33 mouse cellular contexts compared by ENCODE assay signal in the genomic region with DNA sequence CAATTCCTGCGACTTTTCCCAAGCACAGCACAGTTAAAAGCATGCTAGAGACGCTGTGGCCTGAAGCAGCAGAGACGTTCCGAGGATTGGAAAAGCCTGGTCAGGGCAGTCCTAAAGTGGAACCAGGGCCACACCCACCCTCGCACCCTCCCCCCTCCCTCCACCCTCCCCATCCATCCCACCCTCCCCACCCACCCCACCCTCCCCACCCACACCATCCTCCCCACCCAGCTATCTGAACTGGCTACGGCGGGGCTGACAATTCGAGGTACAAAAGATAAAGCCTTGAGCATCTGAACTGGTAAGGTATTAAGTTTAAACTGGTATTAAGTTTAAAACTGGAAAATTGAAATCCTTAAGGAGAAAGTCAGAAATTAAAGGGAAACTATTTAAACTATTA. TPM values are rescaled to one million over a fixed set of nuclear protein-coding genes. Genes with fewer than 3 reads are reported as not detected.
DNase-seq lines count a peak whose midpoint lies in the region; ATAC-seq and TF ChIP-seq lines count a peak whose summit lies in the region.
"Had no signal": no experiment of that assay in that cellular context is flagged by ENCODE, and none has a peak within 500 bp of the region (broad histone marks: within the 10 kb centered on the region; RNA-seq: fewer than 3 reads in every experiment).

No protein-coding gene starts in this region.

- intact Hi-C loops in heart, postnatal 25 days (cut with DNase I), result no loop called here
- intact Hi-C loops in gastrocnemius, adult 2 months (cut with DNase I), result no loop called here

- H3K4me2 ChIP-seq in heart, embryonic 12.5 days, result no peak overlapping the region
- peak overlapping the region; percentile 61 for H3K4me2 ChIP-seq in liver, embryonic 12.5 days
- no peak overlapping the region for H3K4me2 ChIP-seq in midbrain, embryonic 11.5 days
- H3K4me2 ChIP-seq: forebrain, embryonic 12.5 days; hindbrain, embryonic 14.5 days; lung, embryonic 15.5 days; neural tube, embryonic 13.5 days had no signal

- H3K27me3 ChIP-seq in heart, embryonic 12.5 days (replicated peaks), result no peaks in the 10 kb centered on the region; the same call in 1 of the 2 replicates
- 0 out of 2 replicates have a peak, but pooled peaks cover 2% of the 10 kb centered on the region for H3K27me3 ChIP-seq in G1E (ENCODE audit: insufficient read depth, low read length)
- peaks cover 32% of the 10 kb centered on the region for H3K27me3 ChIP-seq in liver, embryonic 12.5 days (replicated peaks)
- H3K27me3 ChIP-seq in midbrain, embryonic 11.5 days (ENCODE audit: control insufficient read depth, insufficient read depth, low read length), result no peaks in the 10 kb centered on the region
- H3K27me3 ChIP-seq: forebrain, embryonic 12.5 days; lung, embryonic 15.5 days; neural tube, embryonic 13.5 days had no signal

- no peaks in the 10 kb centered on the region for H3K4me1 ChIP-seq in heart, embryonic 12.5 days (replicated peaks)
- H3K4me1 ChIP-seq in G1E (ENCODE audit: insufficient read depth, low read depth, low read length), result peaks cover 19% of the 10 kb centered on the region
- peaks cover 58% of the 10 kb centered on the region for H3K4me1 ChIP-seq in liver, embryonic 12.5 days
- no peaks in the 10 kb centered on the region for H3K4me1 ChIP-seq in midbrain, embryonic 11.5 days (ENCODE audit: control insufficient read depth, insufficient read depth, low read length)
- H3K4me1 ChIP-seq: embryonic facial prominence, embryonic 10.5 days; forebrain, embryonic 12.5 days; heart, embryonic 10.5 days; lung, embryonic 15.5 days; neural tube, embryonic 13.5 days had no signal

- no peak overlapping the region for H3K9ac ChIP-seq in heart, embryonic 12.5 days
- peak overlapping the region; percentile 22; the same call in 1 of the 2 replicates for H3K9ac ChIP-seq in liver, embryonic 12.5 days
- H3K9ac ChIP-seq in midbrain, embryonic 11.5 days (ENCODE audit: low read length), result no peak overlapping the region
- H3K9ac ChIP-seq: forebrain, embryonic 12.5 days; hindbrain, embryonic 14.5 days; lung, embryonic 15.5 days; neural tube, embryonic 13.5 days had no signal

- H3K4me3 ChIP-seq in heart, embryonic 12.5 days, result no peak overlapping the region
- no peak overlapping the region; the same call in 1 of the 2 replicates for H3K4me3 ChIP-seq in G1E (ENCODE audit: low read depth, low read length)
- H3K4me3 ChIP-seq in liver, embryonic 12.5 days, result 0 out of 2 replicates have a peak overlapping the region, but pooled peaks have one; percentile 4
- H3K4me3 ChIP-seq in midbrain, embryonic 11.5 days (ENCODE audit: low read depth, low read length), result no peak overlapping the region
- no peak overlapping the region for H3K4me3 ChIP-seq in gastrocnemius, adult 2 months
- H3K4me3 ChIP-seq: embryonic facial prominence, embryonic 10.5 days; forebrain, embryonic 12.5 days; heart, embryonic 10.5 days; lung, embryonic 15.5 days; myocyte; neural tube, embryonic 13.5 days had no signal

- WGBS in heart, embryonic 12.5 days, result 48% methylated on average over 8 of the region's 8 CpGs
- WGBS in liver, embryonic 12.5 days (ENCODE audit: insufficient replicate concordance), result 31% methylated on average over 8 of the region's 8 CpGs
- 79% methylated on average over 8 of the region's 8 CpGs for WGBS in midbrain, embryonic 11.5 days

- TF ChIP-seq CTCF in G1E (IDR thresholded peaks at IDR 0.05; ENCODE audit: low read depth, low read length), result no peak
- TF ChIP-seq CTCF in gastrocnemius, adult 2 months (IDR thresholded peaks at IDR 0.05), result no peak

- no peaks in the 10 kb centered on the region for H3K9me3 ChIP-seq in heart, embryonic 12.5 days (replicated peaks)
- peaks cover 5% of the 10 kb centered on the region; the same call in 1 of the 2 replicates for H3K9me3 ChIP-seq in G1E (replicated peaks)
- no peaks in the 10 kb centered on the region for H3K9me3 ChIP-seq in liver, embryonic 12.5 days (replicated peaks)
- H3K9me3 ChIP-seq in midbrain, embryonic 11.5 days (ENCODE audit: control insufficient read depth, low read length), result no peaks in the 10 kb centered on the region
- H3K9me3 ChIP-seq: embryonic facial prominence, embryonic 10.5 days; forebrain, embryonic 12.5 days; heart, embryonic 10.5 days; lung, embryonic 15.5 days; neural tube, embryonic 13.5 days had no signal

- ATAC-seq in heart, embryonic 12.5 days (ENCODE audit: insufficient number of reproducible peaks, low FRiP score), result peak; percentile 84
- no peak for ATAC-seq in G1E (ENCODE audit: extremely low read depth, insufficient number of reproducible peaks, low FRiP score, poor library complexity, severe bottlenecking)
- ATAC-seq in erythroblast, adult 5-6 weeks (replicated peaks; ENCODE audit: low FRiP score, poor library complexity, severe bottlenecking), result peak; percentile 48; the same call in 1 of the 2 replicates
- ATAC-seq in liver, embryonic 12.5 days, result peak; percentile 87
- ATAC-seq in midbrain, embryonic 11.5 days (ENCODE audit: low FRiP score), result no peak
- ATAC-seq: CD4-positive, CD25-positive, alpha-beta regulatory T cell, adult 4 months; inflammation-experienced regulatory T-cells, adult 6 months; midbrain, embryonic 16.5 days; Patski had no signal

- DNase-seq in heart, postnatal 25 days (ENCODE audit: low spot score), result no peak
- peak; percentile 18 for DNase-seq in G1E (ENCODE audit: low spot score)
- DNase-seq in midbrain, embryonic 11.5 days (ENCODE audit: low spot score, missing footprints), result no peak
- DNase-seq in gastrocnemius, adult 2 months, result no peak
- no peak for DNase-seq in retina, postnatal 1 day
- DNase-seq: adrenal gland, postnatal 36 days; cerebellum, adult 9-11 months; heart, postnatal 36 days; kidney, adult 9 months; kidney, postnatal 36 days had no signal

- H3K36me3 ChIP-seq in heart, embryonic 12.5 days, result no peaks in the 10 kb centered on the region
- H3K36me3 ChIP-seq in G1E (replicated peaks), result peaks cover 2% of the 10 kb centered on the region
- H3K36me3 ChIP-seq in liver, embryonic 12.5 days, result no peaks in the 10 kb centered on the region
- no peaks in the 10 kb centered on the region for H3K36me3 ChIP-seq in midbrain, embryonic 11.5 days (ENCODE audit: control insufficient read depth, insufficient read depth, low read length)
- H3K36me3 ChIP-seq: embryonic facial prominence, embryonic 10.5 days; forebrain, embryonic 12.5 days; heart, embryonic 10.5 days; lung, embryonic 15.5 days; neural tube, embryonic 13.5 days had no signal

- H3K27ac ChIP-seq in heart, embryonic 12.5 days (ENCODE audit: poor library complexity, severe bottlenecking), result no peak overlapping the region
- H3K27ac ChIP-seq in liver, embryonic 12.5 days, result peak overlapping the region; percentile 85
- H3K27ac ChIP-seq in midbrain, embryonic 11.5 days (ENCODE audit: low read depth, low read length), result no peak overlapping the region
- no peak overlapping the region for H3K27ac ChIP-seq in gastrocnemius, adult 2 months
- H3K27ac ChIP-seq: embryonic facial prominence, embryonic 10.5 days; forebrain, embryonic 12.5 days; heart, embryonic 10.5 days; hindbrain, embryonic 14.5 days; lung, embryonic 15.5 days; macrophage; neural tube, embryonic 13.5 days had no signal

RNA-seq across cellular contexts. Expression of gene Neu3, which starts 24.7 kb away (rescaled TPM):
- 2.6 and 3.4 TPM in 2 replicates for polyA plus RNA-seq in heart, embryonic 12.5 days (2016; fragmentation: Nextera tagmentation; extraction: Ambion mirVana)
- total RNA-seq in heart, postnatal 25 days (2021), result 1 to 10 TPM; 4.1 to 4.2 TPM
- total RNA-seq in G1E (2014; fragmentation: Nextera tagmentation) (5.9 and 9.0 TPM in 2 replicates), G1E (2017) (5.9 and 7.2 TPM in 2 replicates)
- 6.6 and 6.8 TPM in 2 replicates for polyA plus RNA-seq in G1E (2012)
- total RNA-seq in erythroblast, adult 5-6 weeks (2015; ENCODE audit: low replicate concordance), result 3.8 and 6.5 TPM in 2 replicates
- total RNA-seq in erythroblast, adult 5-6 weeks (2017; ENCODE audit: low replicate concordance), result 11.9 and 12.8 TPM in 2 replicates
- polyA plus RNA-seq in liver, embryonic 12.5 days (2016; fragmentation: Nextera tagmentation; extraction: Ambion mirVana), result 6.2 and 6.4 TPM in 2 replicates
- polyA plus RNA-seq in midbrain, embryonic 11.5 days (2014; fragmentation: Nextera tagmentation; extraction: Ambion mirVana), result 1.5 and 1.6 TPM in 2 replicates
- 1 to 10 TPM; 2.1 to 3.4 TPM for total RNA-seq in gastrocnemius, adult 2 months (2021)

RNA-seq across cellular contexts. Expression of gene Olfr521, which starts 40.2 kb away (rescaled TPM):
- not detected in 2 replicates for polyA plus RNA-seq in heart, embryonic 12.5 days (2016; fragmentation: Nextera tagmentation; extraction: Ambion mirVana)
- not detected for total RNA-seq in heart, postnatal 25 days (2021)
- total RNA-seq in G1E (2014; fragmentation: Nextera tagmentation) (not detected in 2 replicates), G1E (2017) (0.05 TPM in 1 of 2 replicates, not detected in the other)
- polyA plus RNA-seq in G1E (2012), result not detected in 2 replicates
- not detected in 2 replicates for total RNA-seq in erythroblast, adult 5-6 weeks (2015; ENCODE audit: low replicate concordance)
- total RNA-seq in erythroblast, adult 5-6 weeks (2017; ENCODE audit: low replicate concordance), result not detected in 2 replicates
- polyA plus RNA-seq in liver, embryonic 12.5 days (2016; fragmentation: Nextera tagmentation; extraction: Ambion mirVana), result not detected in 2 replicates
- polyA plus RNA-seq in midbrain, embryonic 11.5 days (2014; fragmentation: Nextera tagmentation; extraction: Ambion mirVana), result not detected in 2 replicates
- total RNA-seq in gastrocnemius, adult 2 months (2021), result not detected
- total RNA-seq: adrenal gland, adult 18-20 months; adrenal gland, postnatal 36 days; common myeloid progenitor, adult 5-6 weeks; gastrocnemius, adult 18-20 months; gastrocnemius, postnatal 4 days; heart, postnatal 36 days; left cerebral cortex, adult 18-20 months; left cerebral cortex, postnatal 25 days had no signal
- polyA plus RNA-seq: CD4-positive, CD25-positive, alpha-beta regulatory T cell, adult 4 months; embryonic facial prominence, embryonic 10.5 days; forebrain, embryonic 12.5 days; heart, embryonic 10.5 days; hindbrain, embryonic 14.5 days; inflammation-experienced regulatory T-cells, adult 6 months; limb, embryonic 14.5 days; lung, embryonic 15.5 days; macrophage; midbrain, embryonic 16.5 days; myocyte; neural tube, embryonic 13.5 days; Patski; thymus, postnatal 0 days had no signal

RNA-seq across cellular contexts. Expression of gene Xrra1, which starts 55.4 kb away (rescaled TPM):
- 0.26 and 0.37 TPM in 2 replicates for polyA plus RNA-seq in heart, embryonic 12.5 days (2016; fragmentation: Nextera tagmentation; extraction: Ambion mirVana)
- total RNA-seq in heart, postnatal 25 days (2021), result not detected
- total RNA-seq in G1E (2014; fragmentation: Nextera tagmentation) (not detected in 2 replicates), G1E (2017) (0.29 and 0.33 TPM in 2 replicates)
- 0.17 and 0.18 TPM in 2 replicates for polyA plus RNA-seq in G1E (2012)
- not detected in 2 replicates for total RNA-seq in erythroblast, adult 5-6 weeks (2015; ENCODE audit: low replicate concordance)
- total RNA-seq in erythroblast, adult 5-6 weeks (2017; ENCODE audit: low replicate concordance), result not detected in 2 replicates
- 0.10 TPM in 1 of 2 replicates, not detected in the other for polyA plus RNA-seq in liver, embryonic 12.5 days (2016; fragmentation: Nextera tagmentation; extraction: Ambion mirVana)
- polyA plus RNA-seq in midbrain, embryonic 11.5 days (2014; fragmentation: Nextera tagmentation; extraction: Ambion mirVana), result 0.29 and 0.44 TPM in 2 replicates
- total RNA-seq in gastrocnemius, adult 2 months (2021), result under 1 TPM; 0.11 to 0.59 TPM
- total RNA-seq: common myeloid progenitor, adult 5-6 weeks; heart, postnatal 36 days had no signal
- polyA plus RNA-seq: inflammation-experienced regulatory T-cells, adult 6 months had no signal

RNA-seq across cellular contexts. Expression of gene Spcs2, which starts 59.7 kb away (rescaled TPM):
- polyA plus RNA-seq in heart, embryonic 12.5 days (2016; fragmentation: Nextera tagmentation; extraction: Ambion mirVana), result 218 and 220 TPM in 2 replicates
- total RNA-seq in heart, postnatal 25 days (2021), result 10 to 100 TPM; 46.3 to 47.2 TPM
- total RNA-seq in G1E (2014; fragmentation: Nextera tagmentation) (258 and 259 TPM in 2 replicates), G1E (2017) (134 and 148 TPM in 2 replicates)
- 77.2 and 85.1 TPM in 2 replicates for polyA plus RNA-seq in G1E (2012)
- 58.4 and 63.5 TPM in 2 replicates for total RNA-seq in erythroblast, adult 5-6 weeks (2015; ENCODE audit: low replicate concordance)
- total RNA-seq in erythroblast, adult 5-6 weeks (2017; ENCODE audit: low replicate concordance), result 51.9 and 60.6 TPM in 2 replicates
- polyA plus RNA-seq in liver, embryonic 12.5 days (2016; fragmentation: Nextera tagmentation; extraction: Ambion mirVana), result 216 and 224 TPM in 2 replicates
- 385 and 386 TPM in 2 replicates for polyA plus RNA-seq in midbrain, embryonic 11.5 days (2014; fragmentation: Nextera tagmentation; extraction: Ambion mirVana)
- 10 to 100 TPM; 76.7 to 79.4 TPM for total RNA-seq in gastrocnemius, adult 2 months (2021)

Comparison
In these comparisons a context has a peak if more than half of its experiments do, and no peak if none do; other contexts are left out.
1. ATAC-seq: peak in heart, embryonic 12.5 days (single experiment), erythroblast, adult 5-6 weeks (single experiment) and liver, embryonic 12.5 days (single experiment); none in G1E (single experiment) and midbrain, embryonic 11.5 days (single experiment).